Mouse (Mus musculus): Measurements from ENCODE around the gene Suds3. TPM values are rescaled to one million over a fixed set of nuclear protein-coding genes. Genes with fewer than 3 reads are reported as not detected.

The Suds3 gene
- polyA plus RNA-seq, 1 experiment from 2014 or later: 50.3 TPM

DNA sequence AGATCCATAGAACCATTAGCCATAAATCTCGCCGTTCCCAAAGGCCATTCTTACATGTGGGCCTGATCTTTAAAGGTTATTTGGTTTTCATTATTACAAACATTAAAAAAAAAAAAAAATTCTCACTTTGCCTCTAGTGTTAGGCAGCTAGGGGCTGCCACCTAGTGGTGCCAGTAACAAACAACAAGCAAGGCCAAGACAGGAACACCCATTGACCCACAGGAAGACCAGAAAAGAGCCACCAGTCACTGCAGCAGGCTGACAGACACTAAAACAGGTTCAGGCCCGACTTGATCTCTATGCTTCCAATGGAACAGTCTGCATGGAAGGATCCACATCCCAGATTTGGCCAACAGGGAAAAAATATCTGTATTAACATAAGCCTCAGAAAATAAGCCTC, 19.2 kb downstream of the Suds3 start:
- Histone ChIP-seq H3K4me2 (no peak overlapping the region), H3K36me3 (ENCODE audit: control insufficient read depth, insufficient read depth, low read length) (peaks cover 22% of the 10 kb centered on the region), H3K9ac (ENCODE audit: low read length) (no peak overlapping the region), H3K4me1 (ENCODE audit: control insufficient read depth, insufficient read depth, low read length) (no peaks in the 10 kb centered on the region), H3K27ac (ENCODE audit: low read depth, low read length) (no peak overlapping the region), H3K4me3 (ENCODE audit: low read depth, low read length) (no peak overlapping the region), H3K27me3 (ENCODE audit: control insufficient read depth, insufficient read depth, low read length) (no peaks in the 10 kb centered on the region), H3K9me3 (ENCODE audit: control insufficient read depth, low read length) (no peaks in the 10 kb centered on the region)
- 60% methylated on average over 3 of the region's 3 CpGs for WGBS
- no peak for ATAC-seq (ENCODE audit: low FRiP score)
- DNase-seq (ENCODE audit: low spot score, missing footprints): peak; percentile 83

DNA sequence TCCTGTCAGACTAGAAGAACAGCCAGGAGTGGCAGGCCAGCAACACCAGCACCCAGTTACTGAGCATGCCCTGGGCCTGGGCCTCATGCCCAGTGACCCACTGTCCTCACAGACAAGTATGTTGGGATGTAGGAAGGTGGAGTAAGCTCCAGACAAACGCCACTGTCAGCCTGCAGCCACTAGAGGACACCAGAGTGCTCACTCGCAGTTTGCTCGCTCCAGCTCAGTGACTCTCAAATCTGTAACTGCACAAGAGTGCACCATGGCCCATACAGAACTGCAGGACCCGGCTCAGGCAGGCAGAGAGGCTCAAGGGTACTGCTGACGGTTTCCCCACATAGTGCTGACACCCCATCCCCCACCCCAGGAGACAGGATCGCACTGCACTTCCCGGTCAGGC, 21.5 kb downstream of the Suds3 start:
- Histone ChIP-seq H3K4me3 (ENCODE audit: low read depth, low read length) (no peak overlapping the region), H3K36me3 (ENCODE audit: control insufficient read depth, insufficient read depth, low read length) (peaks cover 17% of the 10 kb centered on the region)
- ATAC-seq (ENCODE audit: low FRiP score): no peak

DNA sequence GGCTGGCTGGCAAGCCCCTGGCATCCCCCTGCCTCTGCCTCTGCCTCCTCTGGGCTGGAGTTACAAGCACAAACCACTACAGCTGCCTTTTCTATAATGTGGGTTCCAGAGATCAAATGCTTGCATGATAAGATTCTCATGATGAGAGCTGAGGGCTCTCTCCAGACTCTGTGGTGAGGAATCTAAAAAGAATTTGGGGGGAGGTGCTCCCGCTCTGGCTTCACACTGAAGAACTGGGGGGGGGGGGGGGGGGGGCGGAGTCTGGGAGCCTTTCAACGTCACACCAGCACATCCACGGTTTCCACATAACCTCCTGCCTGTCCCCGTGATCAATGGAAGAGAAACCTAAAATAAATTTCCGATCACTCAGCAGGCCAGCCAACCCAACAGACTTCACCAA, 26.1 kb downstream of the Suds3 start:
- DNase-seq (ENCODE audit: low spot score, missing footprints): peak; percentile 12
- no peaks in the 10 kb centered on the region for H3K27me3 ChIP-seq (ENCODE audit: control insufficient read depth, insufficient read depth, low read length)
- no peak for ATAC-seq (ENCODE audit: low FRiP score)
- H3K4me2 ChIP-seq: no peak overlapping the region
- no peak overlapping the region for H3K9ac ChIP-seq (ENCODE audit: low read length)
- H3K27ac ChIP-seq (ENCODE audit: low read depth, low read length): no peak overlapping the region
- H3K4me1 ChIP-seq (ENCODE audit: control insufficient read depth, insufficient read depth, low read length): peaks cover 7% of the 10 kb centered on the region
- H3K36me3 ChIP-seq (ENCODE audit: control insufficient read depth, insufficient read depth, low read length): peaks cover 15% of the 10 kb centered on the region; the same call in 1 of the 2 replicates
- H3K4me3 ChIP-seq (ENCODE audit: low read depth, low read length): no peak overlapping the region
- 35% methylated on average over 5 of the region's 6 CpGs for WGBS
- H3K9me3 ChIP-seq (ENCODE audit: control insufficient read depth, low read length): no peaks in the 10 kb centered on the region

More for the DNA sequence above, 21.5 kb downstream of the Suds3 start:
- H3K27me3 ChIP-seq (ENCODE audit: control insufficient read depth, insufficient read depth, low read length): no peaks in the 10 kb centered on the region
- H3K4me2 ChIP-seq: no peak overlapping the region
- peak; percentile 78 for DNase-seq (ENCODE audit: low spot score, missing footprints)
- H3K4me1 ChIP-seq (ENCODE audit: control insufficient read depth, insufficient read depth, low read length): no peaks in the 10 kb centered on the region
- H3K9ac ChIP-seq (ENCODE audit: low read length): no peak overlapping the region
- no peaks in the 10 kb centered on the region for H3K9me3 ChIP-seq (ENCODE audit: control insufficient read depth, low read length)
- 45% methylated on average over 7 of the region's 7 CpGs for WGBS
- no peak overlapping the region for H3K27ac ChIP-seq (ENCODE audit: low read depth, low read length)

DNA sequence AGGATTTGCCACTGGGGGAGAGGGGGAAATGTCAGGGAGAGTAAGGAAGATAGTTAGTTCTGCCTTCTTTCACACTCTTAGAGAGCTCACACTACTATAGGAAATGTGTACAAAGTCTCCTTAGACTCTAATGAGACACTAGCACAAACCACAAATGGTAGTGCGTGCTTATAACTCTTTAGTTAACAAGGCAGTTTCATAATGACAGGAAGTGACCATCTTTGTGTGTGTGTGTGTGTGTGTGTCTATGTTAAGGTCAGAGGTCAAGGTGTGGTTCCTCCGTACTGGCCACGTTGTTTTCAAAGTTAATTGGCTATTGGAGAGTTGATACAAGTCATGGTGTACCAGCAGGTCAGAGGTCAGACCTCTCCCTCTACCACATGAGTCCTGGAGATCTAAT, 26.8 kb downstream of the Suds3 start:
- Histone ChIP-seq H3K9me3 (ENCODE audit: control insufficient read depth, low read length) (no peaks in the 10 kb centered on the region), H3K4me1 (ENCODE audit: control insufficient read depth, insufficient read depth, low read length) (peaks cover 7% of the 10 kb centered on the region), H3K9ac (ENCODE audit: low read length) (no peak overlapping the region), H3K27me3 (ENCODE audit: control insufficient read depth, insufficient read depth, low read length) (no peaks in the 10 kb centered on the region), H3K36me3 (ENCODE audit: control insufficient read depth, insufficient read depth, low read length) (peaks cover 15% of the 10 kb centered on the region; the same call in 1 of the 2 replicates), H3K4me3 (ENCODE audit: low read depth, low read length) (no peak overlapping the region), H3K4me2 (no peak overlapping the region), H3K27ac (ENCODE audit: low read depth, low read length) (no peak overlapping the region)
- WGBS: 81% methylated on average over 3 of the region's 3 CpGs
- ATAC-seq (ENCODE audit: low FRiP score) (no peak), DNase-seq (ENCODE audit: low spot score, missing footprints) (peak; percentile 75)

DNA sequence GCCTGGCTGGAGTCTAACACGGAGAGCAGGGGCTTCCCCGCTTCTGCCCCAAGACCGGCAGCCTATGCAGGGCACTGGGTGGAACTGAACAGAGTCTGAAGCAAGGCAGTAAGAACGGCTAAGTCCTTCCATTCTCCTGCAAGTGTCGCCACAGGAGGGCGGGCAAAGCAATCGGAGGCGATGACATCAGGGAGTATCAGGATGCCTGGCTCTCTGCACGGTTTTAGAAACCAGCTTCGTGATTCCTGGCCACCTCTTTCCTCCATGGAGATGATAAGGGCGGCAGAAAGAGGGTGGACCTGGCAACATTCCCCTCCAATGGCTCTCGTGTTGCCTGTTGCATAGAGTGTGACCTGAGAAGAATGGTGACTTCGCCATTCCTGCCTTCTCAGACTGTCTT, 28.2 kb downstream of the Suds3 start:
- peak overlapping the region; percentile 37 for H3K4me2 ChIP-seq
- ATAC-seq (ENCODE audit: low FRiP score) (no peak), DNase-seq (ENCODE audit: low spot score, missing footprints) (peak; percentile 87)
- H3K9me3 ChIP-seq (ENCODE audit: control insufficient read depth, low read length): no peaks in the 10 kb centered on the region
- 9% methylated on average over 13 of the region's 13 CpGs for WGBS
- H3K4me3 ChIP-seq (ENCODE audit: low read depth, low read length): no peak overlapping the region
- peaks cover 7% of the 10 kb centered on the region for H3K4me1 ChIP-seq (ENCODE audit: control insufficient read depth, insufficient read depth, low read length)
- peaks cover 10% of the 10 kb centered on the region; the same call in 1 of the 2 replicates for H3K36me3 ChIP-seq (ENCODE audit: control insufficient read depth, insufficient read depth, low read length)
- H3K9ac ChIP-seq (ENCODE audit: low read length): 0 out of 2 replicates have a peak overlapping the region, but pooled peaks have one; percentile 34
- H3K27me3 ChIP-seq (ENCODE audit: control insufficient read depth, insufficient read depth, low read length): no peaks in the 10 kb centered on the region
- H3K27ac ChIP-seq (ENCODE audit: low read depth, low read length): no peak overlapping the region

DNA sequence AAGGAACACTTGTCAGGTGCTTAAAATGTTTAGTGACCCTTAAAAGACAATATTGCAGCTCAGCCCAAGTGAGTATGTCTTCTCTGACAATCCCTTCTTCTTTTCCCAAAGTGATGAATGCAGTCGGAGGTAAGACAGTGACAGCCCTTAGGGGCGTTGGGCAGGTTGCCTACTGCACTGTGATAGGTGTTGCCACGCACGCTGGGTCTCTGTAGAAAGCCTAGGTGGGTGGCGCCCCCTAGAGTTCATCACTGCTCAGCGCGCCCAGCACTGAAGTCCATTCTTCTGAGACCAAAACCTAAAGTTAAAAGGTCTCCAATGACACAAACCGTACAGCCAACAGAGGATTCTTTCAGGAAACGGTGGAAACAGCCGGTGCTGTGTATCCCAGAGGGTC, 46.4 kb downstream of the Suds3 start:
- H3K4me2 ChIP-seq: no peak overlapping the region
- peak; percentile 90 for DNase-seq (ENCODE audit: low spot score, missing footprints)
- H3K4me1 ChIP-seq (ENCODE audit: control insufficient read depth, insufficient read depth, low read length): no peaks in the 10 kb centered on the region
- ATAC-seq (ENCODE audit: low FRiP score): no peak
- no peaks in the 10 kb centered on the region for H3K36me3 ChIP-seq (ENCODE audit: control insufficient read depth, insufficient read depth, low read length)
- no peak overlapping the region for H3K9ac ChIP-seq (ENCODE audit: low read length)
- WGBS: 19% methylated on average over 10 of the region's 10 CpGs
- H3K9me3 ChIP-seq (ENCODE audit: control insufficient read depth, low read length): no peaks in the 10 kb centered on the region
- no peak overlapping the region for H3K27ac ChIP-seq (ENCODE audit: low read depth, low read length)
- no peak overlapping the region for H3K4me3 ChIP-seq (ENCODE audit: low read depth, low read length)
- H3K27me3 ChIP-seq (ENCODE audit: control insufficient read depth, insufficient read depth, low read length): no peaks in the 10 kb centered on the region

DNA sequence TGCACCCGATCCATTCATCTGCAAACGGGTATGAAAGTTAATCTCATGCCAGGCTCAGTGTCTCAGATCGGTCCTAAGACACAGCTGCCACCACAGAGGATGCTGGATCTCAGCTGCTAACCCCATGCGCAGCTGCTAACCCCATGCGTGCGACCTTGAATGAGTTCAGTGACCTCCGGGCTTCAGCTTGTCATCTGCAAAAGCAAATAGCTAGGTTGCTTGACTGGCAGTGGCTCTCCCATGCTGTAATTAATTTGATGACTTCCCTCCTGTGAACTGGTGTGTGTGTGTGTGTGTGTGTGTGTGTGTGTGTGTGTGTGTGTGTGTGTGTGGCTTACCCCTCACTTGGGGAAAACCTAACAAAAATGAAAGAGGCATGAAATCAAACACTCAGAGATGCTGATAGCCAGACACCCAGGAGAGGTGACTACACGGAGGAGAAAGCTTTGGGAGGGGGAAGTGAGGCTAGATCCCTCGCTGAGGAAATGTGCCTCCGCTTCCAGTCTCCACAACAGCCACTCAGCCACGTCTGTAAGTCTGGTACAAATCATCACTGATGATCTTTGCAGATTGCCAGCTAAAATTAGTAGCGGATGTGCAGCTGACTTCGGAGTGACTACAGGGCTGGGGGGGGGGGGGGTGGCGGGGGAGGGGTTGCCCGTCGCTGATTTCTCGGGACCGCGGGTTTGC, 47.0 kb downstream of the Suds3 start:
- H3K36me3 ChIP-seq (ENCODE audit: control insufficient read depth, insufficient read depth, low read length): no peaks in the 10 kb centered on the region
- no peaks in the 10 kb centered on the region for H3K9me3 ChIP-seq (ENCODE audit: control insufficient read depth, low read length)
- H3K27me3 ChIP-seq (ENCODE audit: control insufficient read depth, insufficient read depth, low read length): no peaks in the 10 kb centered on the region
- DNase-seq (ENCODE audit: low spot score, missing footprints) (peak; percentile 80), ATAC-seq (ENCODE audit: low FRiP score) (no peak)
- no peaks in the 10 kb centered on the region for H3K4me1 ChIP-seq (ENCODE audit: control insufficient read depth, insufficient read depth, low read length)
- H3K4me2 ChIP-seq: no peak overlapping the region
- H3K27ac ChIP-seq (ENCODE audit: low read depth, low read length): no peak overlapping the region
- H3K9ac ChIP-seq (ENCODE audit: low read length): no peak overlapping the region
- WGBS: 38% methylated on average over 18 of the region's 19 CpGs
- no peak overlapping the region for H3K4me3 ChIP-seq (ENCODE audit: low read depth, low read length)

DNA sequence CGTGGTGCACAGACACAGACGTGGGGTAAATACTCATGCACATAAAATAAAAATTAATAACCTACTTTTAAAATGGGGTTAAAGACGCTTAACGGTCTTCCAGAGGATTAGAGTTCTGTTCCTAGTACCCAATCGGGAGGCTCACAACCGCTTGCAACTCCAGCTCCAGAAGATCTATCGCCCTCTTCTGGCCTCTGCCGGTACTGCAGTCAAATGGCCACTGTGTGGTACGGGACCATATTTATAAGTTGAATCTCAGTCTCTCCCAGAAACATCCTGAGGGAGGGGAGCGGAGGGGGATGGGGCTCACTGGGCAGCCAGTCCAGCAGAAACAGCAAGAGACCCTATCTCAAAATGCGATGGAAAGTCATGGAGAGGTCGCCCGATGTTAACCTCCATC, 47.7 kb downstream of the Suds3 start:
- Histone ChIP-seq H3K27me3 (ENCODE audit: control insufficient read depth, insufficient read depth, low read length) (no peaks in the 10 kb centered on the region), H3K27ac (ENCODE audit: low read depth, low read length) (no peak overlapping the region), H3K36me3 (ENCODE audit: control insufficient read depth, insufficient read depth, low read length) (no peaks in the 10 kb centered on the region), H3K4me3 (ENCODE audit: low read depth, low read length) (no peak overlapping the region), H3K9ac (ENCODE audit: low read length) (no peak overlapping the region), H3K4me2 (no peak overlapping the region), H3K4me1 (ENCODE audit: control insufficient read depth, insufficient read depth, low read length) (no peaks in the 10 kb centered on the region), H3K9me3 (ENCODE audit: control insufficient read depth, low read length) (no peaks in the 10 kb centered on the region)
- ATAC-seq (ENCODE audit: low FRiP score) (no peak), DNase-seq (ENCODE audit: low spot score, missing footprints) (peak; percentile 82)
- 81% methylated on average over 13 of the region's 13 CpGs for WGBS

DNA sequence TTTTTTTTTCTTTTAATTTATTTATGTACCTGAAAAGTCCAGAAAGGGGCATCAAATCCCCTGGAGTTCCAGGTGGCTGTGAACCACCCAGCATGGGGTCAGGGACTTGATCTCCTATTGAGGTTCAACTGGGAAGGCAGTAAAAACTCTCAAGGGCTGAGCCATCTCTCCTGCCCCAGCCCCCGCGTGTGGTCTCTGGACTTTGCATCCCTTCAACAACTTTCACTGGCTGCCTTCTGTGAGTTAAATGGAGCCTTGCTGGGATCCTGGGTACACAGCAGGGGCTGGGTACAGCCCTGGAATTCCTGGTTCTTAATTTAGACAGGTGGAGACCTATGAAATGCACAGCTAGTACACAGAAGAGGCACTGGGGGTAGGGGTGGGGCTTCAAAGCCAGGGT, 54.7 kb downstream of the Suds3 start:
- no peaks in the 10 kb centered on the region for H3K9me3 ChIP-seq (ENCODE audit: control insufficient read depth, low read length)
- no peaks in the 10 kb centered on the region for H3K4me1 ChIP-seq (ENCODE audit: control insufficient read depth, insufficient read depth, low read length)
- no peak for DNase-seq (ENCODE audit: low spot score, missing footprints)
- no peak overlapping the region for H3K4me3 ChIP-seq (ENCODE audit: low read depth, low read length)
- no peak for ATAC-seq (ENCODE audit: low FRiP score)
- H3K27ac ChIP-seq (ENCODE audit: low read depth, low read length): no peak overlapping the region
- H3K27me3 ChIP-seq (ENCODE audit: control insufficient read depth, insufficient read depth, low read length): no peaks in the 10 kb centered on the region
- H3K36me3 ChIP-seq (ENCODE audit: control insufficient read depth, insufficient read depth, low read length): no peaks in the 10 kb centered on the region
- no peak overlapping the region for H3K9ac ChIP-seq (ENCODE audit: low read length)
- H3K4me2 ChIP-seq: no peak overlapping the region
- 74% methylated on average over 2 of the region's 2 CpGs for WGBS

Data from midbrain, embryonic 11.5 days (tissue).